Mouse (Mus musculus) bone marrow, adult 2 months (tissue): ENCODE measurements around the gene Cep162.

Experiments used
- CTCF ChIP-seq: fragments of 200-500 bp; IDR thresholded peaks from 2 replicates; pipeline ENCODE4 v1.5.1; 2011; ENCODE audit warnings: low read length, control low read depth; ENCODE audit not compliant: control insufficient read depth, insufficient read depth
- POLR2A ChIP-seq: fragments of 200-500 bp; IDR thresholded peaks from 2 replicates; pipeline ENCODE4 v1.6.1; 2011; ENCODE audit warnings: low read depth, mild to moderate bottlenecking, control low read depth, low read length, borderline replicate concordance; ENCODE audit not compliant: control insufficient read depth

DNA sequence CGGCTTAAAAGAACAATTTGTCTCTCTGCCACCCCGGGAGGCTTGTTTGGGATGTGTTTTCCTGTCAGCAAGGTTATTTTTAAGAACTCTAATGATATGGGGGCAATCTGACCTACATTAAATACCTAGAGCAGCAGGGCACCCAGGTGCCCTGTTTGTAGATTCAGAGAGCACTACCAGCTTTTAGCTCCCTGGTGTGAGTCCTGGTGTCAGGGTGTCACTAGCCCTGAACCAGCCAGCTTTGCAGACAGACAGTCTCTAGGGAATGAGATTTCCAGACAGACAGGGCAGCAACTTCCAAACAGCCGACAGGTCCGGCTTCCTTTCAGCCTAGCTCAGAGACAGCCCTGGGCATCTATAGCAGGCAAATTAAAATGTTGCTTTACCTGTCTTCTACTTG lies 92.8 kb downstream of the Cep162 start:
- TF ChIP-seq CTCF: no peak
- no peak for TF ChIP-seq POLR2A
